Mouse (Mus musculus): ENCODE measurements around the gene Tcf7l2. TPM values are rescaled to one million over a fixed set of nuclear protein-coding genes. Genes with fewer than 3 reads are reported as not detected.

Tcf7l2 gene
- total RNA-seq, 4 experiments from 2014 or later, result 15.4 to 39.4 (median 26.8) TPM

- DNase-seq, result no peak
These were observed 16.5 kb downstream of the Tcf7l2 start for GRCm38 (mm10) chr19:55758158-55758557.

GRCm38 (mm10) chr19:55759006-55759405 lies 17.4 kb downstream of the Tcf7l2 start:
- DNase-seq, result no peak

GRCm38 (mm10) chr19:55761086-55761485 lies 19.5 kb downstream of the Tcf7l2 start:
- DNase-seq, result no peak

GRCm38 (mm10) chr19:55762187-55762586 lies 20.6 kb downstream of the Tcf7l2 start:
- DNase-seq, result no peak

GRCm38 (mm10) chr19:55765814-55766213 lies 24.2 kb downstream of the Tcf7l2 start:
- no peak for DNase-seq

GRCm38 (mm10) chr19:55767104-55767503 lies 25.5 kb downstream of the Tcf7l2 start:
- no peak for DNase-seq

GRCm38 (mm10) chr19:55767579-55767978 lies 26.0 kb downstream of the Tcf7l2 start:
- DNase-seq, result no peak

- no peak for DNase-seq
These were observed 26.6 kb downstream of the Tcf7l2 start for GRCm38 (mm10) chr19:55768246-55768645.

- no peak for DNase-seq
These were observed 27.3 kb downstream of the Tcf7l2 start for GRCm38 (mm10) chr19:55768889-55769288.

GRCm38 (mm10) chr19:55774334-55774733 lies 32.7 kb downstream of the Tcf7l2 start:
- DNase-seq, result no peak

- no peak for DNase-seq
These were observed 33.2 kb downstream of the Tcf7l2 start for GRCm38 (mm10) chr19:55774824-55775223.

GRCm38 (mm10) chr19:55779871-55780270 lies 38.3 kb downstream of the Tcf7l2 start:
- no peak for DNase-seq

GRCm38 (mm10) chr19:55781087-55781486 lies 39.5 kb downstream of the Tcf7l2 start:
- no peak for DNase-seq

GRCm38 (mm10) chr19:55781681-55782080 lies 40.1 kb downstream of the Tcf7l2 start:
- DNase-seq, result no peak

- no peak for DNase-seq
These were observed 43.3 kb downstream of the Tcf7l2 start for GRCm38 (mm10) chr19:55784796-55785418.

GRCm38 (mm10) chr19:55787420-55787819 lies 45.8 kb downstream of the Tcf7l2 start:
- no peak for DNase-seq

GRCm38 (mm10) chr19:55788285-55788904 lies 46.8 kb downstream of the Tcf7l2 start:
- DNase-seq, result no peak

GRCm38 (mm10) chr19:55788905-55789295 lies 47.3 kb downstream of the Tcf7l2 start:
- no peak for DNase-seq

GRCm38 (mm10) chr19:55789838-55790237 lies 48.2 kb downstream of the Tcf7l2 start:
- no peak for DNase-seq

- no peak for DNase-seq
These were observed 49.7 kb downstream of the Tcf7l2 start for GRCm38 (mm10) chr19:55791293-55791692.

- DNase-seq, result no peak
These were observed 50.3 kb downstream of the Tcf7l2 start for GRCm38 (mm10) chr19:55791886-55792285.

GRCm38 (mm10) chr19:55792571-55792970 lies 51.0 kb downstream of the Tcf7l2 start:
- no peak for DNase-seq

GRCm38 (mm10) chr19:55793029-55793428 lies 51.4 kb downstream of the Tcf7l2 start:
- DNase-seq, result no peak

- no peak for DNase-seq
These were observed 52.8 kb downstream of the Tcf7l2 start for GRCm38 (mm10) chr19:55794194-55794945.

All from adrenal gland, adult 8-10 months (tissue).